Mouse (Mus musculus) erythroblast, embryonic 14.5 days (primary cell): Measurements from ENCODE around the gene Psmb2.

Experiments used
- GATA1 ChIP-seq: IDR thresholded peaks from 2 replicates; pipeline ENCODE4 v1.6.1; 2012; ENCODE audit warnings: low read length, inconsistent platforms, mixed read lengths
- TAL1 ChIP-seq: IDR thresholded peaks from 3 replicates; pipeline ENCODE4 v1.6.1; 2012; ENCODE audit warnings: low read length, inconsistent platforms, mixed read lengths

- TF ChIP-seq TAL1 (no peak), GATA1 (no peak)
Observed at GRCm38 (mm10) chr4:126636330-126636729, 41.1 kb upstream of the Psmb2 start.
